Mouse (Mus musculus) midbrain, postnatal 0 days (tissue): ENCODE measurements at regions not wholly inside any gene's neighbourhood (a gene's known extent, or its start where the extent isn't known, plus 50 kb on each side); places are given as distances from the start of the nearest gene placed in this dataset.

ENCODE experiments used
- ATAC-seq: fragments of 200-750 bp; cut with Nextera tagmentation; 2 replicates; pipeline ENCODE4 v1.8.0; 2017; ENCODE audit warnings: moderate number of reproducible peaks, mild to moderate bottlenecking, moderate TSS enrichment, moderate library complexity; ENCODE audit not compliant: low FRiP score
- DNase-seq: peaks from one replicate; pipeline ENCODE4 v3.0.0-alpha.2; 2015; ENCODE audit warnings: low spot score
- H3K27ac ChIP-seq: fragments of 300-500 bp; sonication (generic); 2 replicates; pipeline ENCODE4 v1.5.1; 2014; ENCODE audit warnings: low read depth, mild to moderate bottlenecking, low read length, mixed read lengths
- H3K27me3 ChIP-seq: fragments of 300-500 bp; sonication (generic); 2 replicates; pipeline ENCODE4 v1.6.1; 2014; ENCODE audit warnings: low read length, control low read depth, mixed read lengths; ENCODE audit not compliant: insufficient read depth
- H3K36me3 ChIP-seq: fragments of 300-500 bp; sonication (generic); 2 replicates; pipeline ENCODE4 v1.6.1; 2014; ENCODE audit warnings: low read length, control low read depth, mixed read lengths; ENCODE audit not compliant: insufficient read depth
- H3K4me1 ChIP-seq: fragments of 300-500 bp; sonication (generic); 2 replicates; pipeline ENCODE4 v1.6.1; 2014; ENCODE audit warnings: mild to moderate bottlenecking, control low read depth, antibody characterized with exemption, low read length, mixed read lengths; ENCODE audit not compliant: insufficient read depth
- H3K4me2 ChIP-seq: fragments of 300-500 bp; sonication (generic); 2 replicates; pipeline ENCODE4 v1.6.1; 2014; ENCODE audit warnings: low read depth, mild to moderate bottlenecking, low read length, mixed read lengths; ENCODE audit not compliant: poor library complexity, severe bottlenecking
- H3K4me3 ChIP-seq: fragments of 300-500 bp; sonication (generic); 2 replicates; pipeline ENCODE4 v1.5.1; 2014; ENCODE audit warnings: low read depth, mild to moderate bottlenecking, low read length, moderate library complexity
- H3K9ac ChIP-seq: fragments of 300-500 bp; sonication (generic); replicated peaks from 2 replicates; pipeline ENCODE4 v1.6.1; 2014; ENCODE audit warnings: mild to moderate bottlenecking, low read length, moderate library complexity, mixed read lengths; ENCODE audit not compliant: poor library complexity, severe bottlenecking
- H3K9me3 ChIP-seq: fragments of 300-500 bp; sonication (generic); 2 replicates; pipeline ENCODE4 v1.6.1; 2016; ENCODE audit warnings: low read length, control low read depth
- CTCF ChIP-seq: IDR thresholded peaks from 2 replicates; pipeline ENCODE4 v1.5.1; 2016; ENCODE audit warnings: antibody characterized with exemption, mild to moderate bottlenecking
- WGBS: fragments of 180-500 bp; shearing (Covaris S2); extraction: QIAGEN DNeasy Blood & Tissue Kit; methylation state at CpG from one replicate; pipeline ENCODE4 v1.1.7; 2014; 5-methylcytosine and 5-hydroxymethylcytosine counted together

DNA sequence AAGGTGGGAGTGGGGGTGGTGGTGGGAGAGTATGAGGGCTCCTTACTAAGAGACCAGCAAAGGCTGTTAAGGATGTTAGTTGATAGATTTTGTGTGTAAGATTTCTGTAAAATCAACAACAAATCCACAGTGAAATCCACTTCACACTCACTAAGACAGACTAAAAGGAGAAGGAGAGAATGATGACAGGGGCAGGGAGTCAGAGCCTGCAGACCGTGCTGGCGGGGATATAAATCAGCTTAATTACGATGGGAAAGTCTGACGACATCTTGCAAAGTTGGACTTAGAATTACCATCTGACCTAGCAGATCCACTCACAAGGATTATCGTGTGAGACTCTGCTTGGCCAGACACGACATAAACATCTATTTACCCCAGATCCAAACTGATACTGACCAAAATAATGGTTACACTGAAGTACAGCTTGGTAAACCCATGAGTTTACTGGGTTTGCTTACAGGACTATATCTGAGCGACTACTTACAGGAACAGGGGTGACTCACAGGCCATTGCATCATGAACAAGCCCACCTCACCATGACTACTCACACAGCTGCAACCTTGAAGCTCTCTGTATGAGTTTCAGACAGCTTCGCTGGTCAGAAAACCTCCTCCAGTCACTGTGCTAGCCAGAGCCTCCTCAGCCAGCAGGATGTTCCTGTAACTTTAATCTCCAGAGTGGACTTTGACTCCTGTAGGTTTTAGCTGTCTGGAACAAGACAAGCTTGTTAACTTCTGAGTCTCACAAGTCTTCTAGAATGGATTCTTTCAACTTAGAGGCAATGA lies 50.5 kb upstream of the Ednra start:
- no peak overlapping the region for H3K9ac ChIP-seq
- no peak for ATAC-seq
- H3K4me2 ChIP-seq = no peak overlapping the region
- H3K4me1 ChIP-seq = no peaks in the 10 kb centered on the region
- 87% methylated on average over 8 of the region's 8 CpGs for WGBS
- no peaks in the 10 kb centered on the region for H3K27me3 ChIP-seq
- no peak for DNase-seq
- H3K36me3 ChIP-seq = no peaks in the 10 kb centered on the region
- H3K9me3 ChIP-seq = no peaks in the 10 kb centered on the region
- no peak overlapping the region for H3K4me3 ChIP-seq
- no peak overlapping the region for H3K27ac ChIP-seq
- TF ChIP-seq CTCF = no peak

- Histone ChIP-seq H3K4me3 (no peak overlapping the region), H3K27me3 (no peaks in the 10 kb centered on the region), H3K9ac (no peak overlapping the region), H3K4me2 (no peak overlapping the region), H3K27ac (no peak overlapping the region), H3K36me3 (no peaks in the 10 kb centered on the region), H3K9me3 (no peaks in the 10 kb centered on the region), H3K4me1 (no peaks in the 10 kb centered on the region)
- DNase-seq (no peak), ATAC-seq (no peak)
- 91% methylated on average over 3 of the region's 3 CpGs for WGBS
- TF ChIP-seq CTCF = no peak
Measured at GRCm38 (mm10) chr8:77775526-77775925, 51.3 kb upstream of the Ednra start.

DNA sequence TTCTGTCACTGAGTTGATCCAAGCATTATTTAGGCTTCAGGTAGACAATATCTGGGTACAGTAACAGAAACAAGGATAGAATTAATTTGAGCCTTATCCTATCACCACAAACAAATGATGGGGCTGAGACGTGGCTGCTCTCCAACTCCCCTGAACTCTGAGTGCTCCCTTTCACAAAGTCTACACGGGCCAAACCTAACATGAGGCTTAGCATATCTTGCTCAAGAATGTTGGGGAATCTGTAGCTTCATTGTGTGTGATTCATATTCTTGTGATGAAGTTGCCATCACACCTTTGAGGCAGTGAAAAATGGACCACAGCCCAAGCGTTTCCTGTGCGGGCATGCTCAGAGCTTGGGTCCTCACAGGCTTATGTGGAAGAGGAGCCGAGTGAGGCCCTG lies 53.3 kb upstream of the Ednra start:
- Histone ChIP-seq H3K9ac (no peak overlapping the region), H3K4me2 (no peak overlapping the region), H3K27ac (no peak overlapping the region), H3K36me3 (no peaks in the 10 kb centered on the region), H3K4me1 (no peaks in the 10 kb centered on the region), H3K9me3 (no peaks in the 10 kb centered on the region), H3K4me3 (no peak overlapping the region), H3K27me3 (no peaks in the 10 kb centered on the region)
- ATAC-seq (no peak), DNase-seq (no peak)
- 81% methylated on average over 5 of the region's 5 CpGs for WGBS
- TF ChIP-seq CTCF = no peak

- H3K27me3 ChIP-seq = no peaks in the 10 kb centered on the region
- no peaks in the 10 kb centered on the region for H3K9me3 ChIP-seq
- no peaks in the 10 kb centered on the region for H3K4me1 ChIP-seq
- H3K4me2 ChIP-seq = no peak overlapping the region
- no peak overlapping the region for H3K27ac ChIP-seq
- ATAC-seq (no peak), DNase-seq (no peak)
- H3K4me3 ChIP-seq = no peak overlapping the region
- 95% methylated on average over 4 of the region's 4 CpGs for WGBS
- H3K36me3 ChIP-seq = no peaks in the 10 kb centered on the region
- no peak overlapping the region for H3K9ac ChIP-seq
- no peak for TF ChIP-seq CTCF
Measured at GRCm38 (mm10) chr8:77785676-77786255, 61.5 kb upstream of the Ednra start.

- H3K4me1 ChIP-seq = no peaks in the 10 kb centered on the region
- H3K9ac ChIP-seq = no peak overlapping the region
- no peak overlapping the region for H3K4me3 ChIP-seq
- ATAC-seq (no peak), DNase-seq (no peak)
- H3K27me3 ChIP-seq = no peaks in the 10 kb centered on the region
- TF ChIP-seq CTCF = no peak
- no peak overlapping the region for H3K4me2 ChIP-seq
- 62% methylated on average over 1 of the region's 1 CpGs for WGBS
- H3K36me3 ChIP-seq = no peaks in the 10 kb centered on the region
- H3K9me3 ChIP-seq = no peaks in the 10 kb centered on the region
- H3K27ac ChIP-seq = no peak overlapping the region
Measured at GRCm38 (mm10) chr8:77794911-77795310, 70.6 kb upstream of the Ednra start.

DNA sequence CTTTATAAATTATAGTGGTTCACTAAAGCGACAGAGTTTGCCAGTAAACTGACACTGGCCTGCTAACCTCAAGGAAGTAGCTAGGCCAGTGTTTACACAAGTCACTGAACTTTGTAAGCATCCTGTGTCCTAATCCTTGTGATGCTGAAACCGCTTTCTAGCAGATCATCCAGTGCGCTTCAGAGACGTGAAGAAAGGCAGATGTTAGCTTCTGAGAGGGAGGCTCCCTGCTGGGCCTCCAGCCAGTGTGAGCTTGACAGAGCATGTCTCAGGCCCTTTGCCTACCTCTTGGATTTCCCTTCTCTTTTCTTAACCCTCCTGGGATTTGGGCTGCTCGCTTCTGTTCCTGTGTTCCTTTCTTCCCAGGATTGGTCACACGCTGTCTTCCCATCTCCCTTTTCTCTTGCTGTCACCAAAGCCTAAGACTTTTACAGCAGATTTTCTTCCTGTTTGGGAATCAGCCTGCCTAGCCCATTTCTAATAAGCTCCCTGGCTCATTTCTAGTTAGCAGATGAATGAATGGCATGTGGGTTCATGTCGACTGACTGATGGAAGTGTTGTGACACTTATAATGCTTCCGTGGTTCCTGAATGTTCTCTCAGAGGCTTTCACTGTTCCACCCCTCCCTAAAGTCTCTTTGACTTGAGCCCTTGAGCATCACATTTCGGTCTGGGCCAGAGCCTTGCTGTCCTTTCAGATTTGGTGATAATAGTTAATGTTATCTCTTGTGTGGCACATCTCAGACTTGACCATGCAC lies 79.1 kb upstream of the Ednra start:
- Histone ChIP-seq H3K9ac (no peak overlapping the region), H3K27me3 (no peaks in the 10 kb centered on the region), H3K27ac (no peak overlapping the region), H3K4me2 (no peak overlapping the region), H3K36me3 (no peaks in the 10 kb centered on the region), H3K4me3 (no peak overlapping the region), H3K9me3 (no peaks in the 10 kb centered on the region), H3K4me1 (no peaks in the 10 kb centered on the region)
- no peak for DNase-seq
- 57% methylated on average over 9 of the region's 9 CpGs for WGBS
- TF ChIP-seq CTCF = no peak
- ATAC-seq = no peak
